Mouse (Mus musculus): ENCODE measurements around the gene Tmem213.

DNA sequence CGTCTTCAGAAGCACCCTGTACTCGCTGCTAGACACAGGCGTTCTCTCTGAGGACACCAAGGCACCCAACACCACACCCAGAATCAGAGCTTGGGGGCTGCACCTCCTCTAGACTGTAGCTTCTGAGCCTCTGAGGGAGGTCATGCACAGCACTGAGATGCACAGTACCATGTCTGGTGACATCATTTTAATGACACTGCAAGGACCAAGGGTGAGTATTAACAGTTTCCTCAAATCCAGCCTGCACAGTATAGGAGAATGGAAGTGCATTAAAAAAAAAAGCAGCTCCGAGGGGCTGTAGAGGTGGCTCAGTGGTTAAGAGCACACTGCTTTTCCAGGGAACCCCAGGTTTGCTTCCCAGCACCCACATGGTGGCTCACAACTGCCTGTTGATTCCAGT lies 50.5 kb downstream of the Tmem213 start:
- TF ChIP-seq CTCF (IDR thresholded peaks at IDR 0.05; ENCODE audit: low read depth), result no peak
- TF ChIP-seq EP300 (IDR thresholded peaks at IDR 0.05; ENCODE audit: low read depth), result no peak
